Mouse (Mus musculus): ENCODE results near the gene Efl1.

DNA sequence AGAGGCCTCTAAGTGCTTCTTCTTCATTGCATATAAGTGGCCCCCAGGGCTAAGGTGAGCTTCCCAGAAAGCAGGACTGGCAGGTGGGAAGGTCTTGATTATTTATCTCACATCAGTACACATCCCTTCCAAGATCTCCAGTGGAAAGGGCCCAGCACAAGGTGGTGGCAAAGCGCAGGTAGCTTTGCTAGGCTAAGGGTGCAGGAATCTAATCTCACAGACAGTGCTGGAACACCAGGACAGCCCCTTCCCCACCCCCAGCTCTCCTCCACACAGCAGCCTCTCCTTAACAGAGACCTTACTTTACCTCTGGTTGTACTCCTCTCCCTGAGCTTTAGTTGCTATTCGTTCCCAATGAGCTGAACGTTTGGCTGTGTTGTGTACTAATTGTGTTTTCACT lies 173.1 kb downstream of the Efl1 start:
- TF ChIP-seq CTCF (IDR thresholded peaks at IDR 0.05; ENCODE audit: borderline replicate concordance, insufficient read depth, low read depth, low read length) (no peak), POLR2A (IDR thresholded peaks at IDR 0.05; ENCODE audit: borderline replicate concordance, insufficient read depth, low read length) (no peak)
